Mouse (Mus musculus) urinary bladder, postnatal 10 days (tissue): ENCODE data around the gene Foxf2.

Source experiments
- DNase-seq: peaks from one replicate; pipeline ENCODE4 v3.0.0; 2022; ENCODE audit warnings: low spot score

Gene Foxf2

GRCm38 (mm10) chr13:31626183-31626801, 676 bp downstream of the Foxf2 start:
- no peak for DNase-seq

- no peak for DNase-seq
Observed at GRCm38 (mm10) chr13:31626991-31627625, 1.5 kb downstream of the Foxf2 start.

- DNase-seq, result no peak
Observed at GRCm38 (mm10) chr13:31627864-31628690, 2.5 kb downstream of the Foxf2 start.

- no peak for DNase-seq
Observed at GRCm38 (mm10) chr13:31628691-31629180, 3.1 kb downstream of the Foxf2 start.

GRCm38 (mm10) chr13:31629321-31629851, 3.8 kb downstream of the Foxf2 start:
- no peak for DNase-seq

- no peak for DNase-seq
Observed at GRCm38 (mm10) chr13:31630051-31630450, 4.4 kb downstream of the Foxf2 start.

GRCm38 (mm10) chr13:31630551-31630950, 4.9 kb downstream of the Foxf2 start:
- DNase-seq, result no peak

- DNase-seq, result no peak
Observed at GRCm38 (mm10) chr13:31631291-31631690, 5.7 kb downstream of the Foxf2 start.

GRCm38 (mm10) chr13:31632450-31632849, 6.8 kb downstream of the Foxf2 start:
- DNase-seq, result no peak

GRCm38 (mm10) chr13:31633259-31633658, 7.6 kb downstream of the Foxf2 start:
- DNase-seq, result no peak

GRCm38 (mm10) chr13:31635546-31635945, 9.9 kb downstream of the Foxf2 start:
- DNase-seq, result no peak

GRCm38 (mm10) chr13:31641517-31641916, 15.9 kb downstream of the Foxf2 start:
- no peak for DNase-seq

GRCm38 (mm10) chr13:31652131-31652745, 26.6 kb downstream of the Foxf2 start:
- DNase-seq, result no peak

- no peak for DNase-seq
Observed at GRCm38 (mm10) chr13:31656249-31656648, 30.6 kb downstream of the Foxf2 start.

GRCm38 (mm10) chr13:31658212-31658611, 32.6 kb downstream of the Foxf2 start:
- no peak for DNase-seq

GRCm38 (mm10) chr13:31658963-31659362, 33.3 kb downstream of the Foxf2 start:
- no peak for DNase-seq

GRCm38 (mm10) chr13:31661211-31661610, 35.6 kb downstream of the Foxf2 start:
- DNase-seq, result no peak

- no peak for DNase-seq
Observed at GRCm38 (mm10) chr13:31665376-31665775, 39.8 kb downstream of the Foxf2 start.

GRCm38 (mm10) chr13:31667919-31668524, 42.4 kb downstream of the Foxf2 start:
- no peak for DNase-seq

GRCm38 (mm10) chr13:31672093-31672492, 46.5 kb downstream of the Foxf2 start:
- DNase-seq, result no peak
